Mouse (Mus musculus): ENCODE data around the gene Vegfb. TPM values are rescaled to one million over a fixed set of nuclear protein-coding genes. Genes with fewer than 3 reads are reported as not detected.

The Vegfb gene
- polyA plus RNA-seq, 1 experiment from 2014 or later = 44.6 TPM

- Histone ChIP-seq H3K4me3 (ENCODE audit: low read depth, low read length) (no peak overlapping the region), H3K9me3 (ENCODE audit: low read depth, low read length) (no peaks in the 10 kb centered on the region), H3K4me2 (no peak overlapping the region), H3K36me3 (ENCODE audit: insufficient read depth) (peaks cover 3% of the 10 kb centered on the region; the same call in 1 of the 2 replicates), H3K27me3 (ENCODE audit: insufficient read depth, low read length) (no peaks in the 10 kb centered on the region), H3K27ac (ENCODE audit: low read depth) (0 out of 2 replicates have a peak overlapping the region, but pooled peaks have one; percentile 3), H3K9ac (0 out of 2 replicates have a peak overlapping the region, but pooled peaks have one; percentile 2), H3K4me1 (ENCODE audit: insufficient read depth) (peaks cover 16% of the 10 kb centered on the region)
- ATAC-seq (ENCODE audit: insufficient read depth) (no peak), DNase-seq (no peak)
- WGBS = 27% methylated on average over 6 of the region's 6 CpGs
- TF ChIP-seq CTCF (IDR thresholded peaks at IDR 0.05; ENCODE audit: low read depth) = no peak
These were observed 15.8 kb downstream of the Vegfb start for GRCm38 (mm10) chr19:6971644-6972043.

- Histone ChIP-seq H3K27me3 (ENCODE audit: insufficient read depth, low read length) (no peaks in the 10 kb centered on the region), H3K36me3 (ENCODE audit: insufficient read depth) (peaks cover 13% of the 10 kb centered on the region), H3K9ac (peak overlapping the region; percentile 71), H3K4me3 (ENCODE audit: low read depth, low read length) (peak overlapping the region; percentile 70; the same call in 1 of the 2 replicates), H3K27ac (ENCODE audit: low read depth) (0 out of 2 replicates have a peak overlapping the region, but pooled peaks have one; percentile 36), H3K4me2 (peak overlapping the region; percentile 89), H3K4me1 (ENCODE audit: insufficient read depth) (peaks cover 13% of the 10 kb centered on the region), H3K9me3 (ENCODE audit: low read depth, low read length) (no peaks in the 10 kb centered on the region)
- DNase-seq (no peak), ATAC-seq (ENCODE audit: insufficient read depth) (no peak)
- TF ChIP-seq CTCF (IDR thresholded peaks at IDR 0.05; ENCODE audit: low read depth) = no peak
- WGBS = 23% methylated on average over 11 of the region's 11 CpGs
These were observed 16.9 kb downstream of the Vegfb start for GRCm38 (mm10) chr19:6970460-6971085.

- H3K9ac ChIP-seq = peak overlapping the region; percentile 71
- ATAC-seq (ENCODE audit: insufficient read depth) (peak; percentile 75), DNase-seq (peak; percentile 80)
- peaks cover 13% of the 10 kb centered on the region for H3K4me1 ChIP-seq (ENCODE audit: insufficient read depth)
- peak; percentile 70 for TF ChIP-seq CTCF (IDR thresholded peaks at IDR 0.05; ENCODE audit: low read depth)
- peak overlapping the region; percentile 89 for H3K4me2 ChIP-seq
- H3K27ac ChIP-seq (ENCODE audit: low read depth) = peak overlapping the region; percentile 42; the same call in 1 of the 2 replicates
- under 1% methylated on average over 55 of the region's 55 CpGs for WGBS
- peak overlapping the region; percentile 70 for H3K4me3 ChIP-seq (ENCODE audit: low read depth, low read length)
- peaks cover 21% of the 10 kb centered on the region for H3K36me3 ChIP-seq (ENCODE audit: insufficient read depth)
- no peaks in the 10 kb centered on the region for H3K9me3 ChIP-seq (ENCODE audit: low read depth, low read length)
- no peaks in the 10 kb centered on the region for H3K27me3 ChIP-seq (ENCODE audit: insufficient read depth, low read length)
These were observed 17.6 kb downstream of the Vegfb start for GRCm38 (mm10) chr19:6969665-6970381.

GRCm38 (mm10) chr19:6969291-6969664, 18.2 kb downstream of the Vegfb start:
- Histone ChIP-seq H3K9me3 (ENCODE audit: low read depth, low read length) (no peaks in the 10 kb centered on the region), H3K9ac (peak overlapping the region; percentile 71), H3K27ac (ENCODE audit: low read depth) (peak overlapping the region; percentile 42; the same call in 1 of the 2 replicates), H3K27me3 (ENCODE audit: insufficient read depth, low read length) (no peaks in the 10 kb centered on the region), H3K4me2 (peak overlapping the region; percentile 89), H3K36me3 (ENCODE audit: insufficient read depth) (peaks cover 25% of the 10 kb centered on the region), H3K4me1 (ENCODE audit: insufficient read depth) (peaks cover 13% of the 10 kb centered on the region), H3K4me3 (ENCODE audit: low read depth, low read length) (peak overlapping the region; percentile 70)
- ATAC-seq (ENCODE audit: insufficient read depth) (no peak; the same call in 1 of the 2 replicates), DNase-seq (no peak)
- under 1% methylated on average over 20 of the region's 20 CpGs for WGBS
- no peak for TF ChIP-seq CTCF (IDR thresholded peaks at IDR 0.05; ENCODE audit: low read depth)

GRCm38 (mm10) chr19:6968491-6969271, 18.8 kb downstream of the Vegfb start:
- TF ChIP-seq CTCF (IDR thresholded peaks at IDR 0.05; ENCODE audit: low read depth) = no peak
- H3K4me2 ChIP-seq = peak overlapping the region; percentile 89
- ATAC-seq (ENCODE audit: insufficient read depth) (no peak), DNase-seq (peak; percentile 45)
- peak overlapping the region; percentile 70 for H3K4me3 ChIP-seq (ENCODE audit: low read depth, low read length)
- WGBS = 5% methylated on average over 15 of the region's 15 CpGs
- H3K36me3 ChIP-seq (ENCODE audit: insufficient read depth) = peaks cover 31% of the 10 kb centered on the region
- H3K27me3 ChIP-seq (ENCODE audit: insufficient read depth, low read length) = no peaks in the 10 kb centered on the region
- peaks cover 13% of the 10 kb centered on the region for H3K4me1 ChIP-seq (ENCODE audit: insufficient read depth)
- H3K9ac ChIP-seq = peak overlapping the region; percentile 71
- no peaks in the 10 kb centered on the region for H3K9me3 ChIP-seq (ENCODE audit: low read depth, low read length)
- H3K27ac ChIP-seq (ENCODE audit: low read depth) = peak overlapping the region; percentile 42; the same call in 1 of the 2 replicates

GRCm38 (mm10) chr19:6956461-6956860, 31.0 kb downstream of the Vegfb start:
- ATAC-seq (ENCODE audit: insufficient read depth) (no peak), DNase-seq (no peak)
- H3K4me1 ChIP-seq (ENCODE audit: insufficient read depth) = peaks cover 11% of the 10 kb centered on the region
- H3K27me3 ChIP-seq (ENCODE audit: insufficient read depth, low read length) = no peaks in the 10 kb centered on the region
- peaks cover 73% of the 10 kb centered on the region for H3K36me3 ChIP-seq (ENCODE audit: insufficient read depth)
- no peak for TF ChIP-seq CTCF (IDR thresholded peaks at IDR 0.05; ENCODE audit: low read depth)
- no peak overlapping the region for H3K4me2 ChIP-seq
- no peak overlapping the region for H3K4me3 ChIP-seq (ENCODE audit: low read depth, low read length)
- H3K9me3 ChIP-seq (ENCODE audit: low read depth, low read length) = no peaks in the 10 kb centered on the region
- H3K9ac ChIP-seq = no peak overlapping the region
- H3K27ac ChIP-seq (ENCODE audit: low read depth) = no peak overlapping the region
- WGBS = 85% methylated on average over 10 of the region's 10 CpGs
